Mouse (Mus musculus) monocyte, adult 2 months (primary cell): ENCODE data around the gene Cyp4f14.
A peak's percentile ranks its signal among the peaks of the same experiment; 100 is the strongest.

Source experiments
- DNase-seq, 2 experiments: peaks; one replicate each; pipeline ENCODE4 v3.0.0; 2022; ENCODE audit warnings: low spot score in 2 of 2, low read depth in 1 of 2

The Cyp4f14 gene

GRCm38 (mm10) chr17:32917131-32917530, at the start of gene Cyp4f14:
Gene Cyp4f14, minus strand, starts transcription at chr17:32917342.
- DNase-seq = no peak

- DNase-seq = peak; percentile 78
These were observed 48.6 kb upstream of the Cyp4f14 start, which contains the start of gene Zfp472 for GRCm38 (mm10) chr17:32965623-32966290. Gene Zfp472, plus strand, starts transcription at chr17:32965814.

GRCm38 (mm10) chr17:32965253-32965622, 48.1 kb upstream of the Cyp4f14 start:
- no peak for DNase-seq

- DNase-seq = peak; percentile 34 to 63
These were observed 34.3 kb upstream of the Cyp4f14 start for GRCm38 (mm10) chr17:32951441-32951840.

- no peak for DNase-seq
These were observed 33.9 kb upstream of the Cyp4f14 start for GRCm38 (mm10) chr17:32951006-32951405.

- no peak for DNase-seq
These were observed 33.0 kb upstream of the Cyp4f14 start for GRCm38 (mm10) chr17:32950136-32950535.

GRCm38 (mm10) chr17:32947215-32947914, 30.2 kb upstream of the Cyp4f14 start, which contains the start of gene Cyp4f13:
Gene Cyp4f13, minus strand, starts transcription at chr17:32947402.
- peak; percentile 93 to 95 for DNase-seq

GRCm38 (mm10) chr17:32946716-32947115, 29.6 kb upstream of the Cyp4f14 start:
- DNase-seq = no peak

- no peak for DNase-seq
These were observed 27.4 kb upstream of the Cyp4f14 start for GRCm38 (mm10) chr17:32944402-32945035.

- no peak for DNase-seq
These were observed 26.5 kb upstream of the Cyp4f14 start for GRCm38 (mm10) chr17:32943661-32944060.

GRCm38 (mm10) chr17:32939831-32940230, 22.7 kb upstream of the Cyp4f14 start:
- no peak for DNase-seq

GRCm38 (mm10) chr17:32927803-32928202, 10.7 kb upstream of the Cyp4f14 start:
- no peak for DNase-seq

- DNase-seq = peak; percentile 16 to 41
These were observed 7.6 kb upstream of the Cyp4f14 start for GRCm38 (mm10) chr17:32924658-32925312.

- DNase-seq = no peak
These were observed 6.5 kb upstream of the Cyp4f14 start for GRCm38 (mm10) chr17:32923681-32924080.

- no peak for DNase-seq
These were observed 2.0 kb upstream of the Cyp4f14 start for GRCm38 (mm10) chr17:32919123-32919522.

GRCm38 (mm10) chr17:32916075-32916474, 1.1 kb downstream of the Cyp4f14 start:
- no peak for DNase-seq

- no peak for DNase-seq
These were observed 11.0 kb downstream of the Cyp4f14 start for GRCm38 (mm10) chr17:32906172-32906571.

- DNase-seq = no peak
These were observed 11.9 kb downstream of the Cyp4f14 start for GRCm38 (mm10) chr17:32905239-32905638.

- DNase-seq = no peak
These were observed 12.7 kb downstream of the Cyp4f14 start for GRCm38 (mm10) chr17:32904414-32904813.

- DNase-seq = no peak
These were observed 15.2 kb downstream of the Cyp4f14 start for GRCm38 (mm10) chr17:32901751-32902525.

GRCm38 (mm10) chr17:32895421-32895820, 21.7 kb downstream of the Cyp4f14 start:
- DNase-seq = no peak
